Mouse (Mus musculus): Measurements from ENCODE around the gene Gm42688. TPM values are rescaled to one million over a fixed set of nuclear protein-coding genes. Genes with fewer than 3 reads are reported as not detected.

Gm42688 gene
- polyA plus RNA-seq, 1 experiment from 2014 or later, result 2.9 TPM

DNA sequence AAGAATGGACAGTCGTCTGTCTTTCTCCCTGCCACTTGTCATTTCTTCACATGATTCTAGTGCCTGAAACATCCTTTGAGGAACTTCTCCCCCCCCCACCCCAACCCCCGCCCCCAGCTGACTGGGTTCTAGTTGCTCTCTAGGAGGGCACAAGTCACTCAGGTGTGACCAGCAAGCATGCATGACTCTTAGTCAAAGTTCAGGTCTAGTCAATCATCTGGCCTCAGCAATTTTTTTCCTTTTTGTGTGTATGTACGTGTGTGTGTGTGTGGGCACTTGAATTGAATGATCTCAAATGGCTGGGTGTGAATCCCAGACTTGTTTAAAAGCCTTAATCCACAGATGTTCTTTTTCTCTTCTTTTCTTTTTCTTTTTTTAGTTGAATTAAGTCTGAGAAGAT, 32.8 kb downstream of the Gm42688 start:
- ATAC-seq (ENCODE audit: low read depth), result no peak
- no peak overlapping the region for H3K4me2 ChIP-seq (ENCODE audit: low read depth, low read length)
- H3K36me3 ChIP-seq (ENCODE audit: control insufficient read depth, insufficient read depth, low read length), result no peaks in the 10 kb centered on the region
- H3K27ac ChIP-seq (ENCODE audit: low read length), result no peak overlapping the region
- H3K9me3 ChIP-seq (ENCODE audit: control insufficient read depth, low read length), result no peaks in the 10 kb centered on the region
- H3K4me3 ChIP-seq (ENCODE audit: low read length), result no peak overlapping the region
- WGBS, result 59% methylated on average over 3 of the region's 3 CpGs
- H3K4me1 ChIP-seq (replicated peaks; ENCODE audit: control insufficient read depth, insufficient read depth, low read length), result peaks cover 33% of the 10 kb centered on the region
- H3K9ac ChIP-seq (ENCODE audit: low read length), result no peak overlapping the region
- no peaks in the 10 kb centered on the region for H3K27me3 ChIP-seq (ENCODE audit: control insufficient read depth, insufficient read depth, low read depth, low read length)

DNA sequence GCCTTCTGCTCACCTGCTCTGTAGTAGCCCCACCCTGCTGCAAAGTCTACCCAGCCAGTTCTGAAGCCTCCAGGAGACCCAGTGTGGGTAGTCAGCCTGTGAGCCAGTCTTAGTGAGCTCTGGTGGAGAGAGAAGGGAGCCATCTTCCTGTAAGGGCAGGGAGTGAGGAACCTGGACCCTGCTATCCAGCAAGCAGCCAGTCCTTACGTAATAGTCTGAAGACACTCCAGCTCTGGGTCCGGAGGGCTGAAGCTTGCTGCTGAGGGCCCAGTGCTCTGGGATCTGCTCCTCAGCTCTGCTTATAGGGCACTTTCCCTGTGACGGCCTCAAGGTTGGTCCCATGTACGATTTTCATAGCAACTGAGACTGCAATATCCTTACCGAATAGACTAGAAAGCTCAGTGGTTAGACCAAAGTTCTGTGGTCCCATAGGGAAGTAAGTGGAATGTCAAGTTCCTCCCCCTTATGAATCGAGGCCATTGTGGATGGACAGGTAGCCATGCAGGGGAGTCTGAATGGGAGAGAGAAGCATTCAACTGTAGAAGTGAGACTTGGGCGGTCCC, 33.6 kb downstream of the Gm42688 start, which contains the start of gene Rtkn:
TSS of gene Rtkn (plus strand) at position 513 of the 563 bp plus-strand sequence.
- WGBS, result 53% methylated on average over 7 of the region's 7 CpGs
- ATAC-seq (ENCODE audit: low read depth), result no peak
- no peaks in the 10 kb centered on the region for H3K27me3 ChIP-seq (ENCODE audit: control insufficient read depth, insufficient read depth, low read depth, low read length)
- peak within 1 kb of the TSS; percentile 85 for H3K4me2 ChIP-seq (ENCODE audit: low read depth, low read length)
- H3K9ac ChIP-seq (ENCODE audit: low read length), result peak within 1 kb of the TSS; percentile 89
- H3K4me3 ChIP-seq (ENCODE audit: low read length), result peak within 1 kb of the TSS; percentile 63
- H3K27ac ChIP-seq (ENCODE audit: low read length), result peak within 1 kb of the TSS; percentile 100
- H3K36me3 ChIP-seq (ENCODE audit: control insufficient read depth, insufficient read depth, low read length), result no peaks in the 10 kb centered on the region; the same call in 1 of the 2 replicates
- H3K4me1 ChIP-seq (replicated peaks; ENCODE audit: control insufficient read depth, insufficient read depth, low read length), result peaks cover 34% of the 10 kb centered on the region
- no peaks in the 10 kb centered on the region for H3K9me3 ChIP-seq (ENCODE audit: control insufficient read depth, low read length)

DNA sequence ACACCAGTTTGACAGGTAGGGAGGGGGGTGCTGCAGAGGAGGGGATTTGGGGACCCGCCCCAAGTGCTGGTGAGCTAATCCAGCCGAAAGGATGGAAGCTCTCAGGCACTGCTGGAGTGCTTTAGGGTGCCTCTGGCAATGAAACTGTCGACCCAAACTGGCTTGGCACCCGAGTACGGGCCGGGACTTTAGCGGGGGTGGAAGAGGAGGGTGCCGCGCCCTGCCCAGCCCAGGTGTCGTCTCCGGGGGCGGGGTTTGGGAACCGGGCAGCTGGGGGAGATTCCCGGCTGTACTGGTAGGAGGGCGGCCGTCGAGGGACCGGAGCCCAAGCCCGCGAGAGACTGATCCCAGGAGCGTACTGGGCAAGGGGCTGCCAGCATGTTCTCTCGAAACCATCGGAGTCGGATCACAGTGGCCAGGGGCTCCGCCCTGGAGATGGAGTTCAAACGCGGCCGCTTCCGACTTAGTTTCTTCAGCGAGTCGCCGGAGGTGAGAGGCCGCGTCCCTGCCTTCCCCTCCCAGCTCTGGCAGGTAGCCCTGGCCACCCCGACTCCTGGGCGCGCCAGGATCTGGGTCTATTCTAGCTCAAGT, 34.2 kb downstream of the Gm42688 start:
- 7% methylated on average over 37 of the region's 37 CpGs for WGBS
- H3K36me3 ChIP-seq (ENCODE audit: control insufficient read depth, insufficient read depth, low read length), result no peaks in the 10 kb centered on the region; the same call in 1 of the 2 replicates
- peak overlapping the region; percentile 63 for H3K4me3 ChIP-seq (ENCODE audit: low read length)
- H3K9me3 ChIP-seq (ENCODE audit: control insufficient read depth, low read length), result no peaks in the 10 kb centered on the region
- H3K4me2 ChIP-seq (ENCODE audit: low read depth, low read length), result peak overlapping the region; percentile 85
- H3K27ac ChIP-seq (ENCODE audit: low read length), result peak overlapping the region; percentile 100
- ATAC-seq (ENCODE audit: low read depth), result no peak
- H3K4me1 ChIP-seq (replicated peaks; ENCODE audit: control insufficient read depth, insufficient read depth, low read length), result peaks cover 34% of the 10 kb centered on the region
- no peaks in the 10 kb centered on the region for H3K27me3 ChIP-seq (ENCODE audit: control insufficient read depth, insufficient read depth, low read depth, low read length)
- H3K9ac ChIP-seq (ENCODE audit: low read length), result peak overlapping the region; percentile 89

DNA sequence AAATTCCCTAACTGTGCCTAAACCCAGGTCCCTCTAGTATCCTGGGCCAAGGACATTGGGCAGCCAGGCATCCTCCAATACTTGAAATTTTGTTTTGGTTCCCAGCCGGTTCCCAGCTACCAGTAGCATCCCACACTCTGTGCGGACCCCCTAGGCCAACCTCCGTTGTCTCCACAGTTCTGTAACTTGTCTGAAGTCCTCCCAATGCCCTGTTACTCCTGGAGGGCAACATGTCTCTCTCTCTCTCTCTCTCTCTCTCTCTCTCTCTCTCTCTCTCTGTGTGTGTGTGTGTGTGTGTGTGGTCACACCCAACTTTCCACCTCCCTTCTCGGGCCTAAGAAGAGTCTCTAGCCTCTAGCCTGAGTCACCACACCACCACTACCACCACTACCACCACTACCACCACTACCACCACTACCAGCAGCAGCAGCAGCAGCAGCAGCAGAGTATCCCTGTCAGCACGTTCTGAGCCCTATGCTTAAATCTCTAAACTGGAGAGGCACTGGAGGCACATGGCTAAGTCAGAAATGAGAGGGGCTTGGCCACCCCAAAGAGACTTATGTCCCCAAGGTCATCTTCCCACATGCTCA, 35.0 kb downstream of the Gm42688 start:
- Histone ChIP-seq H3K4me3 (ENCODE audit: low read length) (peak overlapping the region; percentile 63), H3K9ac (ENCODE audit: low read length) (peak overlapping the region; percentile 89), H3K9me3 (ENCODE audit: control insufficient read depth, low read length) (no peaks in the 10 kb centered on the region), H3K4me2 (ENCODE audit: low read depth, low read length) (peak overlapping the region; percentile 85), H3K36me3 (ENCODE audit: control insufficient read depth, insufficient read depth, low read length) (no peaks in the 10 kb centered on the region; the same call in 1 of the 2 replicates), H3K27ac (ENCODE audit: low read length) (peak overlapping the region; percentile 100), H3K27me3 (ENCODE audit: control insufficient read depth, insufficient read depth, low read depth, low read length) (no peaks in the 10 kb centered on the region), H3K4me1 (replicated peaks; ENCODE audit: control insufficient read depth, insufficient read depth, low read length) (peaks cover 30% of the 10 kb centered on the region)
- no peak for ATAC-seq (ENCODE audit: low read depth)
- WGBS, result 13% methylated on average over 5 of the region's 5 CpGs

DNA sequence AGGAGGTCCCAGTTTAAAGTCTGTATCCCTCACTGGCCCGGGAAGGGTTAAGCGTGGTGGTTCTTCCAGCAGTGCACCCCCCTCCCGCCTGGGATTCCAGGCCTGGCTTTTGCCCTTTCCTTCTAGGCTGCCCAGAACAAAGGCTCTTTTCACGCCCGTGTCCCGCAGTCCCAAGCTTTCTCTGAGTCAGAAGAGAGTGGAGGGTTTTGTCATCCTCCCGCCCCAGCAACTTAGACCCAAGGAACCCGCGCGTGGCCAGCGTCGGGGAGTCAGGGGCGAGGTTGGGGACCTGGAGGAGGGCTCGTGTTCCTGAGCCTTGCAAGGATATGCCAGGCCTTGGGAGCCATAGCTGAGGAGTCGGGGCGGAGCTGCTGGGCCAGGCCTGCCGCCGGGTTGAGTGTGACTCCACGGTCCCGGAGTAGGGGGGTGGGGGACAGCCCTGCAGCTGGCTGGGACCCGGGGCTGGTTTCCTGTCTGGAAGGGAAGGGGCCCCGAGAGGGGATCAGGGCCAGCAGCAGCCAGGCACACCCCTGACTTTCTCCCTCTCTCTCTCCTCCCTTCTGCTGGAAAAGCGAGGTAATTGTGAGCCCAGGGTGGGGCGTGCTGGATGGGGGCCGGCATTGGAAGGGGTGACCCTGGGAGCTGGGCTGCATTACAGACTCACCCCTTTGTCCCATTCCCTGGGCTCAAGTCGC, 35.6 kb downstream of the Gm42688 start:
- peak overlapping the region; percentile 100 for H3K27ac ChIP-seq (ENCODE audit: low read length)
- peaks cover 33% of the 10 kb centered on the region for H3K4me1 ChIP-seq (replicated peaks; ENCODE audit: control insufficient read depth, insufficient read depth, low read length)
- peak overlapping the region; percentile 85 for H3K4me2 ChIP-seq (ENCODE audit: low read depth, low read length)
- no peaks in the 10 kb centered on the region; the same call in 1 of the 2 replicates for H3K36me3 ChIP-seq (ENCODE audit: control insufficient read depth, insufficient read depth, low read length)
- peak; percentile 88 for ATAC-seq (ENCODE audit: low read depth)
- H3K4me3 ChIP-seq (ENCODE audit: low read length), result peak overlapping the region; percentile 63
- under 1% methylated on average over 26 of the region's 26 CpGs for WGBS
- H3K27me3 ChIP-seq (ENCODE audit: control insufficient read depth, insufficient read depth, low read depth, low read length), result no peaks in the 10 kb centered on the region
- H3K9me3 ChIP-seq (ENCODE audit: control insufficient read depth, low read length), result no peaks in the 10 kb centered on the region
- H3K9ac ChIP-seq (ENCODE audit: low read length), result peak overlapping the region; percentile 89

DNA sequence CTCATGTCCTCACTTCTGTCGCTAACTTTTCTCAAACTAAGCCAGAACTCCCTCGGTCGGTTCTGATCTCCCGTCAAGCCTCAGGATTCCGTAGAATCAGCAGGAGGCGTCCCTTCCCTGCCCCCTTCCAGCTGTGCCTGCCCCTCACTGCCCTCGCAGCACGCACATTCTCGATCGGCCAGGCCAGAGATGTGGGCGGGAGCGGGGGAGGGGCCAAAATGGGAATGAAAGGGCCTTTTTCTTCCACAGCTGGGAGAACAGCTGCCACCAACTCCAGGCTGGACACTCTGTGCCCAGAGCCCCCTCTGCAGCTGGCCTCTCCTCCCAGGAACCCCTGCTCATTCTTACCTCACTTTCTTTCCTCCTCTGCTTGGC, 36.1 kb downstream of the Gm42688 start:
- Histone ChIP-seq H3K9ac (ENCODE audit: low read length) (peak overlapping the region; percentile 89), H3K36me3 (ENCODE audit: control insufficient read depth, insufficient read depth, low read length) (no peaks in the 10 kb centered on the region; the same call in 1 of the 2 replicates), H3K4me2 (ENCODE audit: low read depth, low read length) (peak overlapping the region; percentile 85), H3K4me3 (ENCODE audit: low read length) (peak overlapping the region; percentile 63), H3K27me3 (ENCODE audit: control insufficient read depth, insufficient read depth, low read depth, low read length) (no peaks in the 10 kb centered on the region), H3K4me1 (replicated peaks; ENCODE audit: control insufficient read depth, insufficient read depth, low read length) (peaks cover 39% of the 10 kb centered on the region), H3K27ac (ENCODE audit: low read length) (peak overlapping the region; percentile 100), H3K9me3 (ENCODE audit: control insufficient read depth, low read length) (no peaks in the 10 kb centered on the region)
- ATAC-seq (ENCODE audit: low read depth), result peak; percentile 89
- WGBS, result under 1% methylated on average over 12 of the region's 12 CpGs

DNA sequence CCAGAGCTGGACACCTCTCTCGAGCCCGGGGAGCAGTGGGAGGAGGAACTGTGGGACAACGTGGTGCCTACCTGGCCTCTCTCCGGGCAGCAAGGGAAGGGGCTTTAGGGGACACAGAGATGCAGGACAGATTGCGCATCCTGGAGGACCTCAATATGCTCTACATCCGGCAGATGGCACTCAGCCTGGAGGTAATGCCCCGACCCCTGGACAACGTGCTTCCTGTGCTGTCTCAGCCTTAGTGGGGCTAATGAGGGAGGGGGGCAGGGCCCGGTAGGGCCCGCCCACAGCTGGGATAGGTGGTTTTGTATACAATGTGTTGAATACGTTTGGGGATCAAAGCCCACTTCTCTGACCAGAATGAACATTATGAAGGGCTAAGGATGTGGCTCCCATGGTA, 36.6 kb downstream of the Gm42688 start:
- H3K9me3 ChIP-seq (ENCODE audit: control insufficient read depth, low read length), result no peaks in the 10 kb centered on the region
- ATAC-seq (ENCODE audit: low read depth), result peak; percentile 19; the same call in 1 of the 2 replicates
- H3K4me1 ChIP-seq (replicated peaks; ENCODE audit: control insufficient read depth, insufficient read depth, low read length), result peaks cover 39% of the 10 kb centered on the region
- H3K9ac ChIP-seq (ENCODE audit: low read length), result peak overlapping the region; percentile 89
- under 1% methylated on average over 11 of the region's 11 CpGs for WGBS
- H3K4me3 ChIP-seq (ENCODE audit: low read length), result peak overlapping the region; percentile 63
- H3K27ac ChIP-seq (ENCODE audit: low read length), result peak overlapping the region; percentile 100
- no peaks in the 10 kb centered on the region; the same call in 1 of the 2 replicates for H3K36me3 ChIP-seq (ENCODE audit: control insufficient read depth, insufficient read depth, low read length)
- no peaks in the 10 kb centered on the region for H3K27me3 ChIP-seq (ENCODE audit: control insufficient read depth, insufficient read depth, low read depth, low read length)
- peak overlapping the region; percentile 85 for H3K4me2 ChIP-seq (ENCODE audit: low read depth, low read length)

DNA sequence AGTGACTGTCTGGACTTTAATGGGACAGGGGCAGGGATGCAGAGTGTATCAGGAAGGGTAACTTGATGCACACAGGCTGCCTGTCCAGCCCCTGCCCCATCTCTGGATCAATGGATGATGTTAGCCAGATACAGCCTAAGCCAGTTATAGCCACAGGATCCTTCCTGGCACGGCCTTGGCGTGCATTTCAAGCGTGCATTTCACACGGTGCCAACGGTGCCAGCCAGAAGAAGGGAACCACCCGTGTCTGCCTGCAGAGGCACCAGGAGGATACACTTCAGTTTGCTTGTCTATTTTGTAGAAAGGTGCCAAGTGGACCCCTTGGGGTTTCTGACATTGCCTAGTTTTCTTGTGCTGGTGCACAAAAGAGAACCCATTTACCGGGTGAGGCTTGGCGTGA, 38.6 kb downstream of the Gm42688 start:
- no peak overlapping the region for H3K27ac ChIP-seq (ENCODE audit: low read length)
- no peak overlapping the region for H3K4me2 ChIP-seq (ENCODE audit: low read depth, low read length)
- no peak for ATAC-seq (ENCODE audit: low read depth)
- no peaks in the 10 kb centered on the region for H3K9me3 ChIP-seq (ENCODE audit: control insufficient read depth, low read length)
- 89% methylated on average over 8 of the region's 8 CpGs for WGBS
- H3K36me3 ChIP-seq (ENCODE audit: control insufficient read depth, insufficient read depth, low read length), result no peaks in the 10 kb centered on the region; the same call in 1 of the 2 replicates
- peaks cover 36% of the 10 kb centered on the region for H3K4me1 ChIP-seq (replicated peaks; ENCODE audit: control insufficient read depth, insufficient read depth, low read length)
- no peaks in the 10 kb centered on the region for H3K27me3 ChIP-seq (ENCODE audit: control insufficient read depth, insufficient read depth, low read depth, low read length)
- H3K9ac ChIP-seq (ENCODE audit: low read length), result no peak overlapping the region
- no peak overlapping the region for H3K4me3 ChIP-seq (ENCODE audit: low read length)

DNA sequence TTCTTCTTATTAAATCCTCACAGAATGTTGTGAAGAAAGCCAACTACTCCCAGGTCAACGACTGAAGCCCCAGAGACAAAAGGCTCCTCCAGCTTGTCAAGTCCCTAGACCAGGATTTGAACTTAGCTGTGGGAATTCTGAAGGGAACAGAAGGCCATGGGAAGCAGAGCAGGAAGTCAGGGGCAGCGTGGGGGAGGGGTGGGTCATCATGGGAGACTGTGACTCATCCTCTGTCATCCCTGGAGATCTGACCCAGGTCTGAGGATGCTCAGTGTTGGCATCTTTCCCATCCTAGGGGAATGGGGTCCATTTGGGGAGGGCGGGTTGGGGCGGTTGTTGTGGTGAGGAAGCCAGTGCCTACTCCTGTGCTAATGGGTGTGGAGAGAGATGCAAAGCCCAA, 40.2 kb downstream of the Gm42688 start:
- peak overlapping the region; percentile 64 for H3K9ac ChIP-seq (ENCODE audit: low read length)
- peaks cover 25% of the 10 kb centered on the region for H3K4me1 ChIP-seq (replicated peaks; ENCODE audit: control insufficient read depth, insufficient read depth, low read length)

More for the DNA sequence above, 40.2 kb downstream of the Gm42688 start:
- H3K36me3 ChIP-seq (ENCODE audit: control insufficient read depth, insufficient read depth, low read length), result peaks cover 3% of the 10 kb centered on the region
- no peaks in the 10 kb centered on the region for H3K27me3 ChIP-seq (ENCODE audit: control insufficient read depth, insufficient read depth, low read depth, low read length)
- H3K9me3 ChIP-seq (ENCODE audit: control insufficient read depth, low read length), result no peaks in the 10 kb centered on the region
- no peak overlapping the region; the same call in 1 of the 2 replicates for H3K4me3 ChIP-seq (ENCODE audit: low read length)
- WGBS, result 41% methylated on average over 4 of the region's 4 CpGs
- H3K27ac ChIP-seq (ENCODE audit: low read length), result no peak overlapping the region; the same call in 1 of the 2 replicates
- H3K4me2 ChIP-seq (ENCODE audit: low read depth, low read length), result peak overlapping the region; percentile 51
- no peak for ATAC-seq (ENCODE audit: low read depth)

Data from lung, embryonic 16.5 days (tissue).